Mouse (Mus musculus) ES-E14 (cell line): ENCODE results near the gene Tmed5.

ENCODE experiments used
- MAFK ChIP-seq: IDR thresholded peaks from 2 replicates; pipeline ENCODE4 v1.6.1; 2014; ENCODE audit warnings: mild to moderate bottlenecking, low read depth, low read length, inconsistent platforms; ENCODE audit not compliant: insufficient read depth
- ZC3H11A ChIP-seq: IDR thresholded peaks from 2 replicates; pipeline ENCODE4 v1.6.1; 2012; ENCODE audit warnings: low read depth, mild to moderate bottlenecking, inconsistent platforms, low read length, borderline replicate concordance
- ZNF384 ChIP-seq: IDR thresholded peaks from 2 replicates; pipeline ENCODE4 v1.6.1; 2012; ENCODE audit warnings: low read depth, low read length, inconsistent platforms

- no peak for TF ChIP-seq MAFK
- TF ChIP-seq ZNF384: no peak
- TF ChIP-seq ZC3H11A: no peak
Measured at GRCm38 (mm10) chr5:108132441-108133243, at the start of gene Tmed5, which contains the start of gene Ccdc18.
